Mouse (Mus musculus): ENCODE measurements around the gene Urod. TPM values are rescaled to one million over a fixed set of nuclear protein-coding genes. Genes with fewer than 3 reads are reported as not detected.

Urod gene
- polyA plus RNA-seq (2016; fragmentation: Nextera tagmentation; extraction: Ambion mirVana) = 110 and 111 TPM in 2 replicates

- peak within 1 kb of the TSS; percentile 70 for H3K27ac ChIP-seq
- peaks cover 6% of the 10 kb centered on the region; the same call in 1 of the 2 replicates for H3K27me3 ChIP-seq
- peak; percentile 84 for ATAC-seq (ENCODE audit: insufficient number of reproducible peaks, insufficient read depth, low FRiP score, low TSS enrichment, low read depth)
- H3K4me1 ChIP-seq (replicated peaks) = peaks cover 19% of the 10 kb centered on the region
- peaks cover 32% of the 10 kb centered on the region for H3K36me3 ChIP-seq
- H3K4me2 ChIP-seq = peak within 1 kb of the TSS; percentile 98
- H3K4me3 ChIP-seq (replicated peaks) = peak within 1 kb of the TSS; percentile 96
- H3K9ac ChIP-seq (replicated peaks) = peak within 1 kb of the TSS; percentile 76
- no peaks in the 10 kb centered on the region for H3K9me3 ChIP-seq
- WGBS = 2% methylated on average over 38 of the region's 38 CpGs
Observed at GRCm38 (mm10) chr4:116993672-116994621, at the start of gene Urod. Urod (minus strand) TSS chr4:116994413.

- H3K27ac ChIP-seq = peak overlapping the region; percentile 47; the same call in 1 of the 2 replicates
- no peak for ATAC-seq (ENCODE audit: insufficient number of reproducible peaks, insufficient read depth, low FRiP score, low TSS enrichment, low read depth)
Observed at GRCm38 (mm10) chr4:117041283-117041721, 47.1 kb upstream of the Urod start.

GRCm38 (mm10) chr4:117040791-117041190 lies 46.6 kb upstream of the Urod start:
- Histone ChIP-seq H3K36me3 (peaks cover 16% of the 10 kb centered on the region), H3K4me1 (replicated peaks) (peaks cover 28% of the 10 kb centered on the region), H3K9ac (replicated peaks) (no peak overlapping the region), H3K27me3 (no peaks in the 10 kb centered on the region), H3K9me3 (no peaks in the 10 kb centered on the region), H3K27ac (peak overlapping the region; percentile 47; the same call in 1 of the 2 replicates), H3K4me3 (replicated peaks) (no peak overlapping the region), H3K4me2 (no peak overlapping the region)
- 57% methylated on average over 1 of the region's 1 CpGs for WGBS
- no peak for ATAC-seq (ENCODE audit: insufficient number of reproducible peaks, insufficient read depth, low FRiP score, low TSS enrichment, low read depth)

More at GRCm38 (mm10) chr4:117041283-117041721, 47.1 kb upstream of the Urod start:
- Histone ChIP-seq H3K4me2 (no peak overlapping the region), H3K36me3 (peaks cover 17% of the 10 kb centered on the region; the same call in 1 of the 2 replicates), H3K4me3 (replicated peaks) (no peak overlapping the region), H3K4me1 (replicated peaks) (peaks cover 28% of the 10 kb centered on the region), H3K27me3 (no peaks in the 10 kb centered on the region), H3K9ac (replicated peaks) (no peak overlapping the region), H3K9me3 (no peaks in the 10 kb centered on the region)
- 45% methylated on average over 4 of the region's 4 CpGs for WGBS

- Histone ChIP-seq H3K27me3 (no peaks in the 10 kb centered on the region), H3K4me2 (peak overlapping the region; percentile 3; the same call in 1 of the 2 replicates), H3K27ac (peak overlapping the region; percentile 78), H3K9ac (replicated peaks) (no peak overlapping the region), H3K9me3 (no peaks in the 10 kb centered on the region), H3K36me3 (peaks cover 20% of the 10 kb centered on the region), H3K4me3 (replicated peaks) (no peak overlapping the region), H3K4me1 (replicated peaks) (peaks cover 28% of the 10 kb centered on the region)
- ATAC-seq (ENCODE audit: insufficient number of reproducible peaks, insufficient read depth, low FRiP score, low TSS enrichment, low read depth) = no peak; the same call in 1 of the 2 replicates
- WGBS = 18% methylated on average over 9 of the region's 9 CpGs
Observed at GRCm38 (mm10) chr4:117039925-117040687, 45.9 kb upstream of the Urod start.

- ATAC-seq (ENCODE audit: insufficient number of reproducible peaks, insufficient read depth, low FRiP score, low TSS enrichment, low read depth) = no peak
- H3K9me3 ChIP-seq = no peaks in the 10 kb centered on the region
- peaks cover 44% of the 10 kb centered on the region for H3K36me3 ChIP-seq
- no peaks in the 10 kb centered on the region for H3K4me1 ChIP-seq (replicated peaks)
- WGBS = 94% methylated on average over 1 of the region's 1 CpGs
- H3K27ac ChIP-seq = no peak overlapping the region
- H3K9ac ChIP-seq (replicated peaks) = no peak overlapping the region
- H3K27me3 ChIP-seq = no peaks in the 10 kb centered on the region
- H3K4me3 ChIP-seq (replicated peaks) = no peak overlapping the region
- H3K4me2 ChIP-seq = no peak overlapping the region
Observed at GRCm38 (mm10) chr4:117031105-117031504, 36.9 kb upstream of the Urod start.

- H3K27ac ChIP-seq = no peak overlapping the region
- H3K9ac ChIP-seq (replicated peaks) = no peak overlapping the region
- H3K9me3 ChIP-seq = no peaks in the 10 kb centered on the region
- no peak for ATAC-seq (ENCODE audit: insufficient number of reproducible peaks, insufficient read depth, low FRiP score, low TSS enrichment, low read depth)
- H3K4me3 ChIP-seq (replicated peaks) = no peak overlapping the region
- peaks cover 27% of the 10 kb centered on the region for H3K36me3 ChIP-seq
- H3K4me2 ChIP-seq = no peak overlapping the region
- 97% methylated on average over 4 of the region's 4 CpGs for WGBS
- H3K27me3 ChIP-seq = no peaks in the 10 kb centered on the region
- H3K4me1 ChIP-seq (replicated peaks) = peaks cover 9% of the 10 kb centered on the region
Observed at GRCm38 (mm10) chr4:117023469-117023868, 29.3 kb upstream of the Urod start.

- Histone ChIP-seq H3K9ac (replicated peaks) (peak within 1 kb of the TSS; percentile 85), H3K9me3 (no peaks in the 10 kb centered on the region), H3K27me3 (no peaks in the 10 kb centered on the region), H3K4me3 (replicated peaks) (peak within 1 kb of the TSS; percentile 83), H3K4me2 (peak within 1 kb of the TSS; percentile 74), H3K36me3 (peaks cover 23% of the 10 kb centered on the region), H3K27ac (peak within 1 kb of the TSS; percentile 70), H3K4me1 (replicated peaks) (peaks cover 9% of the 10 kb centered on the region)
- under 1% methylated on average over 61 of the region's 61 CpGs for WGBS
- peak; percentile 89 for ATAC-seq (ENCODE audit: insufficient number of reproducible peaks, insufficient read depth, low FRiP score, low TSS enrichment, low read depth)
Observed at GRCm38 (mm10) chr4:117019206-117020134, 25.3 kb upstream of the Urod start, which contains the start of gene Eif2b3. Eif2b3 (plus strand) TSS chr4:117019402.

GRCm38 (mm10) chr4:117018327-117018726 lies 24.1 kb upstream of the Urod start:
- Histone ChIP-seq H3K4me1 (replicated peaks) (peaks cover 9% of the 10 kb centered on the region), H3K9me3 (no peaks in the 10 kb centered on the region), H3K4me2 (no peak overlapping the region), H3K4me3 (replicated peaks) (no peak overlapping the region), H3K9ac (replicated peaks) (no peak overlapping the region), H3K27me3 (no peaks in the 10 kb centered on the region), H3K27ac (no peak overlapping the region), H3K36me3 (peaks cover 15% of the 10 kb centered on the region)
- 86% methylated on average over 7 of the region's 7 CpGs for WGBS
- ATAC-seq (ENCODE audit: insufficient number of reproducible peaks, insufficient read depth, low FRiP score, low TSS enrichment, low read depth) = no peak

GRCm38 (mm10) chr4:117017738-117018137 lies 23.5 kb upstream of the Urod start:
- peaks cover 9% of the 10 kb centered on the region for H3K36me3 ChIP-seq
- WGBS = 78% methylated on average over 2 of the region's 2 CpGs

GRCm38 (mm10) chr4:117014901-117015415 lies 20.7 kb upstream of the Urod start:
- 58% methylated on average over 4 of the region's 4 CpGs for WGBS

More at GRCm38 (mm10) chr4:117017738-117018137, 23.5 kb upstream of the Urod start:
- H3K27me3 ChIP-seq = no peaks in the 10 kb centered on the region
- H3K9ac ChIP-seq (replicated peaks) = no peak overlapping the region
- H3K27ac ChIP-seq = no peak overlapping the region
- no peak for ATAC-seq (ENCODE audit: insufficient number of reproducible peaks, insufficient read depth, low FRiP score, low TSS enrichment, low read depth)
- peaks cover 9% of the 10 kb centered on the region for H3K4me1 ChIP-seq (replicated peaks)
- H3K4me3 ChIP-seq (replicated peaks) = no peak overlapping the region
- H3K9me3 ChIP-seq = no peaks in the 10 kb centered on the region
- H3K4me2 ChIP-seq = no peak overlapping the region

More at GRCm38 (mm10) chr4:117014901-117015415, 20.7 kb upstream of the Urod start:
- ATAC-seq (ENCODE audit: insufficient number of reproducible peaks, insufficient read depth, low FRiP score, low TSS enrichment, low read depth) = no peak
- Histone ChIP-seq H3K27ac (no peak overlapping the region), H3K9me3 (no peaks in the 10 kb centered on the region), H3K4me2 (no peak overlapping the region), H3K4me1 (replicated peaks) (peaks cover 2% of the 10 kb centered on the region; the same call in 1 of the 2 replicates), H3K9ac (replicated peaks) (no peak overlapping the region), H3K27me3 (no peaks in the 10 kb centered on the region), H3K36me3 (no peaks in the 10 kb centered on the region), H3K4me3 (replicated peaks) (no peak overlapping the region)

All from limb, embryonic 12.5 days (tissue).